Mouse (Mus musculus): ENCODE measurements around the gene Atf2.
"Not testable (repeated sequence)": the region's sequence is repeated elsewhere in the genome, so short reads cannot be mapped to it uniquely, and the experiment has no call there.

Gene Atf2

GRCm38 (mm10) chr2:73892464-73893296 is at the start of gene Atf2:
TSS of gene Atf2 (minus strand) at chr2:73892639.
- peak; percentile 100 for DNase-seq

DNA sequence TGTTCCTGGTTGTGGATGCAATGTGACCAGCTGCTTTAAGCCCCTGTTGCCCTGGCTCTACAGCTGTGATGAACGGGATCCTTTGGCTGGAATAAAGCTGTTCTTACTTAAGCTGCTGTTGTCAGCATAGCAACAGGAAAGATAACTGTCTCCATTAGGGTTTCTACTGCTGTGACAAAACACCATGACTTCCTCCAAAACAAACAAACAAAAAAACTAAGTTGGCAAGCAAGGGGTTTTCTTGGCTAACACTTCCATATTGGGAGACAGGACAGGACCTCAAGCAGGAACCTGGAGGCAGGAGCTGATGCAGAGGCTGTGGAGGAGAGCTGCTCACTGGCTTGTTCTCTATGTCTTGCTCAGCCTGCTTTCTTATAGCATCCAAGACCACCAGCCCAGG is 48.8 kb upstream of the Atf2 start:
- no peak for DNase-seq

- DNase-seq, result no peak
These were observed 48.0 kb upstream of the Atf2 start for GRCm38 (mm10) chr2:73940471-73940870.

- DNase-seq, result peak; percentile 47 to 64
These were observed 46.5 kb upstream of the Atf2 start for GRCm38 (mm10) chr2:73938896-73939295.

GRCm38 (mm10) chr2:73932676-73933313 is 40.4 kb upstream of the Atf2 start:
- no peak for DNase-seq

DNA sequence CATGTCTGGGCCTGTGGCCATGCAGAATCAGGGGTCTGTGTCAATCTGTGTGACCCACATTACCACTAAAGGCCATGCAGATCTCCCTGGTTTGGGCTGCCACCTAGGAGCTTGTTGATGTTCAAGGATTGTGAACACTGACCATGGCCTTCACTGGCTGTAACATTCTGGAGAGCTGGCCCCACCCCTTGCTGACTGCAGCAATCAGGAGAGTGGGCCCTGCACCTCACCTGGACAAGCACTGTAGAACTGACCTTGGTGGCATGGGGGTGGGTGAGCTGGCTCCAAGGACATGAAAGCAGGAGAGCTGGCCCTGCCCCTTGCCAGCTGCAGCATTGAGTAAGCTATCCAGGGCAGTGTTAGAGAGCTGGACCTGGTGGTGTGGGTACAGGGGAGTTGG is 35.3 kb upstream of the Atf2 start:
- no peak for DNase-seq

DNA sequence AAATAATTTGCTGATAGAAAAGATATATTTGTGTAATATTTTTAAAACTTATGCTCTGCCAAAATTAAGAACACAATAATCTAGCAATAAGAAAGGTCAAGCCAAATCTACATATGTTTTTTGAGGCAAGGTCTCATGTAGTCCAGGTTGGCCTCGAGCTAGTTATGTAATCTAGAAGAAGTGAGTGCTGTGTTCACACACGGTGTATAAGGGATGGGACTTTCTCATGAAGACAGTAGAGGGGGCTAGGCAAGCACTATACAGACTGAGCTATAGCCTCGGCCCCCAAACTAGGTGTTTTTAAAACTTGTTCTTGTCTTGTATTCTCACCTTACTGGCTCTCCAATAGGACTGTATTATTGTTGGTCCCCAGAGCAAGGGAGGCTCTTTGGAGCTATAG is 33.1 kb upstream of the Atf2 start:
- DNase-seq, result no peak

- DNase-seq, result peak; percentile 90
These were observed 32.6 kb upstream of the Atf2 start for GRCm38 (mm10) chr2:73925089-73925488.

DNA sequence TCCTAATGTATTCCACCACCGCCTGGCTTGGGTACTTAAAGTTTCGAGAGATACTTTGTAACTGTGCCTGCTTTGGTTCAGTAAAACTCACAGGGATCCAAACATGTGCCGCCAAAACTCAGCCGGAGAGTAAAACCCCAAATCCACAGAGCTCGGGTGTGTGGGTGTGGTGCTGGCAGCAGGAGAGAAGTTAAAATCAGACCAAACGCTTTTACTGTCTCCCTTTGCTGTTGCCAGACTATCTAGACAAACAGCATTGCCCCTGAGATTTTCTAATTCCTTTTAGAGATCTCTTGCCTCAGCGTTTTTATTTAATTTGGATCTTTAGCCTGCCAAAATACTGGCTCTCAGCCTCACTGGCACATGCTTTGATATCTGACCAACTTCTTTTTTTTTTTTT is 27.2 kb upstream of the Atf2 start:
- no peak for DNase-seq

DNA sequence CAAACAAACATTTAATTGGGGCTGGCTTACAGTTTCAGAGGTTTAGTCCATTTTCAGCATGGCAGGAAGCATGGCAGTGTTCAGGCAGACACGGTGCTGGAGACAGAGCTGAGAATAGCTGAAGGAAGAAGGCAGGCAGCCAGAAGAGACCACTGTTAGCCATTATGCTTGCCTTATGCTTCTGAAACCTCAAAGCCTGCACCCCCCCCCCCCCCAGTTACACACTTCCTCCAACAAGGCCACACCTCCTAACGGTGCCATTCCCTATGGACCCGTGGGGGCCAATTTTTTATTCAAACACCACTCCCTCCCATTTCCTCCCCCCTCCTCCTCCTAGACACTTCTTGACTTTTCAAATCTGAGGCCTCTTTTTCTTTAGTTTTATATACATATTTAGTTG is 19.8 kb upstream of the Atf2 start:
- no peak for DNase-seq

DNA sequence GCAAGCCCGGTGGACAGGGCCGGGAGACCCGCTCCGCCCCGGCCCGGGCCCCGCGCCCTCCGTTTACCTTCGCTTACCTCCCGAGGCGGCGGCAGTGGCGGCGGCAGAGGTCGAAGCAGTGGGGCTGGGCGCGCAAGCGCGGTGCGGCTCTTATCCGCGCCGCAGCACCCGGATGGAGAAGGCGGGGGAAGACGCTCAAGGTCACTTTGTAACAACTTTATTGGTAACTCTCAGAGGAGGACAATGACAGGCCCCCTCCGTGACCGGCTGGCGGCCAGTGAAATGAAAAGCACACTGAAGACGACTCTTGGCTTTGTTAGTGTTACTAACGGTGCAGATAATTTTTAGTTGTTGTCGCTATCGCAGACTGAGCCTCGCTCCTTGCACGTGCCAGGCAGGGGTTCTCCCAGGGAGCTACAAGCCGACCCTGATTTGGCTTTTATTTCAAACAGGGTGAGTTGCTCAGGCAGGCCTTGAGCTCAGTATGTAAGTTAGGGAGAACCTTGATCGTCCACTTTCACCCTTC is 18.8 kb upstream of the Atf2 start, which contains the start of gene Atp5g3:
Gene Atp5g3 (minus strand): TSS at position 152 of the 526 bp plus-strand sequence.
- peak; percentile 91 to 96 for DNase-seq

- DNase-seq, result peak; percentile 71 to 86
These were observed 18.2 kb upstream of the Atf2 start for GRCm38 (mm10) chr2:73910571-73911174.

DNA sequence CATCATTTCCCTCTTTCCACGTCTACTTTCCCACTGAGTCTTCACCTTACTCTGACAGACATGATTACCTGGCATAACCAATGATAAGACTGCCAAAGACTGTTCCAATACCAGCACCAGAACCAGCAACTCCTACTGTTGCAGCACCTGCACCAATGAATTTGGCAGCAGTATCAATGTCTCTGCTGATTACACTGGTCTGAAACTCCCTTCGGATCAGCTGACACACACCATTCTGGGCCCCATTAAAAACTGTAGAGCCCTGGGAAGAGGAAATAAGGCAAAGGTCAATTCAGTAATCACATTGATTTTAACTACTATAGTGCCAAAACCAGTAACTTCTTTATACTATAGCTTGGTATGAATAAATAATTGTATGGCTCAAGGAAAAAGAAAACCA is 16.7 kb upstream of the Atf2 start:
- no peak for DNase-seq

- not testable (repeated sequence) for DNase-seq
These were observed 12.2 kb upstream of the Atf2 start for GRCm38 (mm10) chr2:73904679-73905078.

DNA sequence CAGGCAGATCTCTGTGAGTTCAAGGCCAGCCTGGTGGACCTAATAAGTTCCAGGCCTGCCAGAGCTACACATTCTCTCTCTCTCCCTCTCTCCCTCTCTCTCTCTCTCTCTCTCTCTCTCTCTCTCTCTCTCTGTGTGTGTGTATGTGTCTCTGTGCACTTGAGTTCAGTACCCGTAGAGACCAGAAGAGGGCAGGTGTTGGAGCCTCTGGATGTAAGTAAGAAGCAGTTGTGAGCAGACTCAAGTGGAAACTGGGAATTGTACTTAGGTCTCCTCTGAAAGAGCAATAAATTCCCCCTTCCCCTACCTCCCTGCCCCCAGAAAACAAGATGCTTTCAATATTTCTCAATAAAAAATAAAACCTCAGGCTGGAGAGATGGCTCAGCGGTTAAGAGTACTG is 11.1 kb upstream of the Atf2 start:
- DNase-seq, result no peak

GRCm38 (mm10) chr2:73902328-73902727 is 9.9 kb upstream of the Atf2 start:
- DNase-seq, result not testable (repeated sequence)

DNA sequence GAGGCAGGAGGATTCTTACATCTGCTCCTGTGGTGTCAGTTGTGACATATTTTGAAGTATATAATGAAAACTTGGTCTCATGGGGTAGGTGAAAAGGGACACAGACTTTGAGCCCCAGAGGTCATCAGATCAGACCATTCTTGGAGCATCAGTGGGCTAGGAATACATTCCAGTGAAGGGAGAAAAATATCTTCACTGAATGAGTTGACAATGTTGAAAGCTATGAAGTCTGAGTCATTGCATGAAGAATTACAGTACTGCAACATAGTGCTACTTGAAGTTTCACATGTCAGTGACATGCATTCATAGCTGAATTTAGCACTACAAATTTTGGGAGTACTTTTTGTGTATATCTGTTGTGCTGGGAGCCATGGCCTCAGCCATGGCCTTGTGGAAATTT is 8.7 kb upstream of the Atf2 start:
- DNase-seq, result no peak

DNA sequence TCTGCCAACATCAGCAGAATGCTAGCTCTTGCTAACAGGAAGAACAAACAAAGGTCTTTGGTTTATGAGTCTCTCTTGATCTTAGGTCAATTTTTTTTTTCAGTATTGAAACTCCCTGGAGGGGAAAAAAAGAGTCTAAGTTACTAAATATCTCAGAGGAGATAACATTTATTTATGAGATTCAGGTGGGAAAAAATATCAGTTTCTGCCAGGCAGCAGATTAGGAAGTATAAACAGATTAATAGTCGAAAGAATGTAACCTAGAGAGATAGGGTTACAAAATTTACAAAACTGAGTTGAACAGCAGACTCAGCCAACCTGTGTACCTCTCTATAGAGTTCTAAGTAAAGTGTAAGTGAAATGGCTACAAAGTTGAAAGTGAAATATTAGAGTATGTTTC is 7.9 kb upstream of the Atf2 start:
- no peak for DNase-seq

GRCm38 (mm10) chr2:73896919-73897318 is 4.5 kb upstream of the Atf2 start:
- DNase-seq, result not testable (repeated sequence)

DNA sequence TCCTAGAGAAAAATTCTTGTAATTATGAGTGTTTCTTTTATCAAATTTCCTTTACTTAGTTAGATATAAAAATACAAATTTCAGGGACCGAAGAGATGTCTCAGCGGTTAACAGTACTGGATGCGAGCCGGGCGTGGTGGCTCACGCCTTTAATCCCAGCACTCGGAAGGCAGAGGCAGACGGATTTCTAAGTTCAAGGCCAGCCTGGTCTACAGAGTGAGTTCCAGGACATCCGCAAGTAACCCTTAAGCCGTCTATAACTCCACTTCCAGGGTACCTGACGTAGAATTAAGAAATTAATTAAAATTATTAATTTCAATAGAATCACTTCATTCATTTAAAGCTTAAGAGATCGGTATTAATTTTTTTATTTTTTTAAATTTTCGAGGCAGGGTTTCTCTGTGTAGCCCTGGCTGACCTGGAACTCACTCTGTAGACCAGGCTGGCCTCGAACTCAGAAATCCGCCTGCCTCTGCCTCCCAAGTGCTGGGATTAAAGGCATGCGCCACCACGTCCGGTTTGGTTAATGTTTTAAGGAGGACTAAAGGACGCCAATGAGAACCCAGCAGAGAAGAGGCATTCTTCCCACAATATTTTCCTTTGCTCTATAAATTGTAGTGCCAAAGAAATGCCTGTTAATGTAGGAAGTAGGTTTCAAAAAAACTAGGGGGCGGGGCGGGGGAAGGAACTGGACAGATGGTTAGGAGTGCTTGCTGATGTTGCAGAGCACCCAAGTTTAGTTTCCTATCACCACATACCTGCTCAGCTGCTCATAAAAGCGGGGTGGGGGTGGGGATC is 1.2 kb upstream of the Atf2 start:
- DNase-seq, result no peak

DNA sequence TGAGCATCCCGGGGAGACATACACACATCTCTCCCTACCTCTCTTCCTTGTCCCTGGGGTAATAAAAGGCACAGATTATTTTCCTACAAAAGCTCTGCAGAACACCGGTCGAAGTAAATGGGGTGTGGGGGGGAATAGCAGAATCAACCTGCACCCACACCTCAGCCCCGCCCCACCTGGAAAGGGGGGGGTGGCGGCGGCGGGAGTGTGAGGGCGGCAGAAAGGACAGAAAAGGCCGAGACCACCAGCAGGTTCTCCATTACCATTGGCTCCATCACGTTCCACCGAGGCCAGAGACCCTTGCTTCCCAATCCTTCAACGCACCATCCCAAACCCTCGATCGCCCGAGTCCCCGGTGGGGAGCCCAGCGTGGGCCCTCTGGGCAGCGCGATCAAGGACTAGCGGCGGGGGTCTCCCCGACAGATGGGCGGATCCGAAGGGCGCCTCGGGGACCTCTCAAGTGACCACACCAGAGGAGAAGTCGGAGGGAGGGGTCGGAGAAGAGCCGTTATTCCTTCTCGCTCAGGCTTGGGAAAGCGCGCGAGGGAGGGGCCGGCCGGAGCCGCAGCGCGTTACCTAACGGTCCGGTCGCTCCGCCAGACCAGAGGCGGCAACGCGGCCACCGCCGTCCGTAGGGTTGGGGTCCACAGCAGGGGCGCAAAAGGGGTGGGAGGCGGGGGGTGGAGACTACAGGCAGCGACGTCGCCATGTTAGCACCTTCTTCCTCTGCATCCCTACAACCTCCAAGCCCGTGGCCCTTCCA is 557 bp downstream of the Atf2 start:
- DNase-seq, result peak; percentile 36 to 65

- no peak for DNase-seq
These were observed 6.4 kb downstream of the Atf2 start for GRCm38 (mm10) chr2:73885997-73886396.
